Mouse (Mus musculus) liver, adult 10 weeks (tissue): ENCODE data around the gene Kmo. TPM values are rescaled to one million over a fixed set of nuclear protein-coding genes. Genes with fewer than 3 reads are reported as not detected.

Source experiments
- polyA plus RNA-seq: library from polyadenylated mRNA; stranded (reverse); fragments of 350-450 nt; fragmentation: Illumina TruSeq; extraction: RNeasy Lipid Tissue Mini Kit (QIAGEN cat#74804); gene quantifications from one replicate; pipeline ENCODE4 v1.2.3, GENCODE M21; 2014; ENCODE audit warnings: low read depth, low replicate concordance

The Kmo gene
- 399 TPM for polyA plus RNA-seq

DNA sequence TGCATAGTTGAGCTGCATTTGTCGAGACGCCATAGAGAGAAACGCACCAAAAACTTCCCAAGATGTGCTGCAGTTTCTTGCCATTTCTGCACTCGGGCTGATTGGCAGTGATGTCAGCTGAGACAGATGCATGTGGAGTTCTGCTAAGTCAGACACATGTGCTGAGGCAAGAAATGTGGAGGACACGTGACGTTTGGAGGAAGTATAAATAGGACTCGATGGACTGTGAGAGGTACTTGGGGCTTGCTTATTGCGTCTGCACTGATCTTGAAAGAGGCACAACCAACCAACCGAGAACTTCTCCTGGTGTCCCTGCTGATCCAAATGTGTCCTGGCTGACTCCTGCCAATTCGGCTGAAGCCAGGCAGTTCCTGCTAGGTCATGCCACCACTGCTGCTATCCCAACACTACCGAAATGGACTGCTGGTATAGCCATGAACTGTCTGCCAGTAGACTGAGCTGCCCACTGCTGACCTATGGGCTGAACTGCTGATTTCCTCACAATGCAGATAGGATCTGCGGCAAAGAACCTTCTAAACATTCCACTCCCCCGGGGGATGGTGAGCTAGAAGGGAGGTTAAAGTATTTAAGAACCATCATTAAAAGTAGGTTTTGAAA is at the start of gene Kmo:
Kmo (plus strand) TSS at position 568 of the 618 bp plus-strand sequence.

DNA sequence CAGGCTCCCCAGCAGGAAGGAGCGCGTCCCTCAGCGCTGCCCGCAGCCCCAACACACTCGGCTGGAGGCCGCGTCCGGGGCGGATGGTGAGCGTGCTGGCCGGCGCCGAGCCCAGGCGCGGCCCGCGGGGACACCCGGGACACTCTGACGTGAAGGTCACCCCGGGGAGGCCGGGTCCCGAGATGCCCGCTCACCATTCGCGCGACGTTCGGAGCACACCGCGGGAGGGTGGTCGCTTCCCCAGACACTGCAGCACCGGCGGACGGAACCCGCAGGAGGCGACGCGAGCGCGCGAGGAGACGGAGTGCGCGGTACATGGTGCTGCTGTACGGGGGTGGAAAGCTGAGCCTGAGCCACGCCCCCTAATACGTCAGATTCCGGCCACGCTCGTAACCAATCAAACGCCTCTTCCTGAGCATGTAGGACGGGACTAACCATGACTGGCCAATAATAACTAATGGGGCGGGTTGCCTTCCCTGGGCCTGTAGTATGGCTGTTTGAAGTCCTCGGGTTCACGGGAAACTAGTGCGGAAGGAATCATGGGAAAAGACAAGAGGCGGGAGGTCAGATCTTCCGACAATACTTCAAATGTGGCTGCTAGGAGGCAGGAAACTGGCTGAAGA is 5.2 kb downstream of the Kmo start, which contains the start of gene Fh1:
Fh1 (minus strand) TSS at position 379 of the 623 bp plus-strand sequence.

DNA sequence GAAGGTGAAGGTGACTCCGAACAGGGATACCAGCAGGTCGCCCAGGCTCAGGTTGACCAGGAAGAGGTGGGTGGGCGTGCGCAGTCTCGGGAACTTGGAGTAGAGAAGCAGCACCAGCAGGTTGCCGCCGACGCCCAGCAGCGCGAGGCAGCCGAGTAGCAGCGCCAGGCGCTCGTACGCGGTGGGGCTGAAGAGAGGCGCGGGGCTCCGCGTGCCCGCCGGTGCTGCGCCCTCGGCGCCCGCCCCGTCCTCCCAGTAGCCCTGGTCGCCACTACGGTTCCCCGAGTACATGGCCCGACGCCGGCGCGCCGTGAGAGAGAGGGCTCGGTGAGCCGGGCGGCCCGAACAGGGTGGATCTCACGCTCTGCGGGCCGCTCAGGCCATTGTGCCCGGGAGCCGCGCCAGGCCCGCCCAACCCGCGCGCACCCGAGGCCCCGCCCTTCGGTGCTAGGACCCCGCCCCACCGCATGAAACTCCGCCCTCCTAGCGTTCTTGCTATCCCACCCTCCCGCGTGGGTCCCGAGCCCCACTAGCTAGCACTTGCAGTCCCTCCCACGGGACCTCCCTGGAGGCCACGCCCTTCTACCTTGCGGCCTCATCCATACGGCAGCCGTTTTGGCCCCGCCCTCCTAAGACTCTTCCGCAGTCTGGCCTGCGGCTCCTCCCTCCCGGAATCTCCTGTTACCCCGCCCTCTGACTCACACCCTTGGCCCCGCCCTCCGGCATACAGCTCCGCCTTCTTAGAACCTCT is 72.2 kb downstream of the Kmo start, which contains the start of the genes Opn3 and Chml:
Opn3 (minus strand) TSS at position 531 of the 751 bp plus-strand sequence.
Chml (minus strand) TSS at position 656 of the 751 bp plus-strand sequence.

GRCm38 (mm10) chr1:175698293-175698692 is 78.1 kb downstream of the Kmo start, which contains the start of gene Wdr64:
TSS of gene Wdr64 (plus strand) at chr1:175698593.

Other genes starting within 250 kb of the Kmo start
- 0.26 TPM for gene Rgs7, start 127.9 kb upstream of the Kmo start, polyA plus RNA-seq
- gene Fh1, start 5.3 kb downstream of the Kmo start, polyA plus RNA-seq, result 321 TPM
- not detected for gene Opn3, start 72.4 kb downstream of the Kmo start, polyA plus RNA-seq
- gene Chml, start 72.5 kb downstream of the Kmo start, polyA plus RNA-seq, result 2.1 TPM
- not detected for gene Wdr64, start 78.2 kb downstream of the Kmo start, polyA plus RNA-seq